Mouse (Mus musculus) spleen, postnatal 14 days (tissue): Measurements from ENCODE around the gene Adgrg3.

Experiments
- DNase-seq, 2 experiments: peaks; one replicate each; pipeline ENCODE4 v3.0.0; 2021 to 2022; ENCODE audit warnings: low spot score in 2 of 2

Adgrg3 gene

DNA sequence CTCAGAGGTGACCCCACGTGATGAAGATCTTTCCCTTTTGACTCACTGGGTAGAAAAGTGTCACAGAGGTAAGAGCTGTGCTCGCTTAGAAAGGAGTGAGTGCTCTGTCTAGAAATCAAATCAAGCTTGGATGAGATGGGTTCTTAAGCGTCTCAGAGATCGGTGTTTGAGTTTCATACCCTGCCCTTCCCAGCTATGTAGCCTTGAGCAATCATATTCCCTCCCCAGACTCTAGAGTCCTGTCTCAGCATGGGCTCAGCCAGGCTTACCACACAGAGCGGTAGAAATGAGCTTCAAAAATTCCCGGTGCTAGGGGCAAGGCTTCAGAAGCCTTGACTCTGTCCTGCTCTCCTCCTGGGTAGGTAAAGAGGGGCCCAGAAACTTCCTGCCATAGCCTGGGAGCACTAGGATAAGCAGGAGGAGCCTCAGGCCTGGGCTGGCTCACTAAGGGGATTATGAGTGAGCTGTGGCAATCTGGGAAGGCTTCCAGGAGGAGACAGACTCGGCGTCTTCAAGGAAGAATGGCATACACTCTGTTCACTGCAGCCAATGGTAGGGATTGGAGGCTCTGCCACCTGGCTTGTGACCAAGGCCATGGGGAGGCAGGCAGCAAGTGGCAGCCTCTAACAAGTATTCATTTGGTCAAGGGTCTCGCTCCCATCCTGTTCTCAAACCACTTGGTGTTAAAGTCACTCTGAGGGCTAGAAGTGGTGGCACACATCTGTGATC lies 24.3 kb upstream of the Adgrg3 start:
- no peak for DNase-seq

DNA sequence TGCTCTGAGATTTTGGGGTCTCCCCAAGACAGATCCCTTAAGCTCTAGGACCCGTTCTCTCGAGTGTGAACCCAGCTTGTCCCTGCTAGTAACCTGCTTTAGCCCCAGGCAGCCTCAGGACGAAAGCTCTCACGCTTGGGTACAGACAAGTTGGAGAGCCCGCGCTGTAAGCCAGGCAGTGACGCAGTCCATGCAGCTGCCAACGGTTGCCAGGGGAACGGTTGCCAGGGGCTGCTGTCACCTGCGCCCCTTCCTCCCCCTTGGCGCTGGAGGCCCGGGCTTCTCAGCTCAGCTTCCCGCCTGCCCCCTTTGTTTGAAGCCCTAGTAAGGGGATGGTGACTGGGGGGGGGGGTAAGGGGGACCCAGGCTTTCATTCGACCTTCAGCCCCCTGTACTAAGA lies 23.5 kb upstream of the Adgrg3 start:
- DNase-seq, result no peak

DNA sequence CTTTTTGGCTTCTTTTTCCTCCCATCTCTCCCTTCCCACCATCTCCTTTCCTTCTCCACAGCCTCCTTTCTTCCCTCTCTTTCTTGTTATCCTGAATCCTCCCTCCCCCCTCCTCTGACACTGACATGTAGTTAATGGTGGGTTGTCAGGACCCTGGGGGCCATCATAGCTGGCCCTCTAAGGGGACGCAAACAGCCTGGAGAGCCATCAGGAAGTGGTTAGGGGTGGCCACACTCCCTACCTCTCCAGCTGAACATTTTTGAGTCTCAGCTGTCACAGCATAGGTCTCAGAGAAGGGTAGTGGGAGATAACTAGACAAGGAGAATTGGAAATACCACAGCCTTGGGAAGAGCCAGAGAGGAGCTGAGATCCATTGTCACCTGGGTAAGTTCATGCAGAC lies 23.0 kb upstream of the Adgrg3 start:
- no peak for DNase-seq

DNA sequence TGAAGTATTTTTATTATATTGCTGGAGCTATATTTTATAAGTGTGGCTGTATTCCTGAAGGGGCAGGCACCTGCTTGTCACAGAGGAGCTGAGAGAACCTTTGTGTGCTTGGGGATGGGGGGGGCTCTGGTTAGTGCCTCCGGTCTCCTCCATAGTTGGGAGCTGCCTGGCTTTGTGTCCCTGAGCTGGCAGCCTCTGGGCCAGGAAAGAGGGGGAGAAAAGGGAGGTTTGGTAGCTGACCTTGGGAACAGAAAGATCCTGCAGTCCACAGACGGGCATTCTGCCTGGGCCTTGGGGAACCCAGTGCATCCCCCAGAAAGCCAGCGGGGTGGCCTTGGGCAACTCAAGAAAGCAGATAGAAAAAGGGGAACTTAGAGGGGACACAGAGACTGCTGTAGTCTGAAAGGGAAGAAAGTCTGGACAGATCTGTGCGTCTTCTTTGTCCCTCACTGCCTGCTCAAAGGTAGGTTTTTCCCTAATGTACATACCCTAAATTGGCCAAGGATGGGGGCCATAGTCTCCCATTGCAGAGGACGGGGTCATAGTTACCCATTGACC lies 22.1 kb upstream of the Adgrg3 start:
- DNase-seq, result no peak

DNA sequence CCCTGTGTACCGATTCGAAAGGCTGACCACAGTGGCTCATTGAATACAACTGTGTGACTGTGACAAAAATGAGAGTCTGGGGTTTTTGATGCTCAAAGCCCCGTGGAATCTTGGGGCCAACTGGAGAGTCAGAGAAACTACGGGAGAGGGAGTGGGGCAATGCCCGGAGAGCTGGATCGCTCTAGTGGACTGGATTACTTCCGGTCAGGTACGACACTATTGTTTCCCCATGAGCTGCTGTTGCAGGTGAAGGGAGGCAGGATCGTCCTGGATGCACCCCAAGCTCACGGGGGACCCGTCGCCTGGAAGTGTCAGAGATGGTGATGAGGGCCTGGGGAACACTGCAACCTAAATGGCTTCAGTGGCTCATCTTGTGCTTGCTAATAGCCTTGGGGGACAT lies 21.5 kb upstream of the Adgrg3 start:
- DNase-seq, result no peak

DNA sequence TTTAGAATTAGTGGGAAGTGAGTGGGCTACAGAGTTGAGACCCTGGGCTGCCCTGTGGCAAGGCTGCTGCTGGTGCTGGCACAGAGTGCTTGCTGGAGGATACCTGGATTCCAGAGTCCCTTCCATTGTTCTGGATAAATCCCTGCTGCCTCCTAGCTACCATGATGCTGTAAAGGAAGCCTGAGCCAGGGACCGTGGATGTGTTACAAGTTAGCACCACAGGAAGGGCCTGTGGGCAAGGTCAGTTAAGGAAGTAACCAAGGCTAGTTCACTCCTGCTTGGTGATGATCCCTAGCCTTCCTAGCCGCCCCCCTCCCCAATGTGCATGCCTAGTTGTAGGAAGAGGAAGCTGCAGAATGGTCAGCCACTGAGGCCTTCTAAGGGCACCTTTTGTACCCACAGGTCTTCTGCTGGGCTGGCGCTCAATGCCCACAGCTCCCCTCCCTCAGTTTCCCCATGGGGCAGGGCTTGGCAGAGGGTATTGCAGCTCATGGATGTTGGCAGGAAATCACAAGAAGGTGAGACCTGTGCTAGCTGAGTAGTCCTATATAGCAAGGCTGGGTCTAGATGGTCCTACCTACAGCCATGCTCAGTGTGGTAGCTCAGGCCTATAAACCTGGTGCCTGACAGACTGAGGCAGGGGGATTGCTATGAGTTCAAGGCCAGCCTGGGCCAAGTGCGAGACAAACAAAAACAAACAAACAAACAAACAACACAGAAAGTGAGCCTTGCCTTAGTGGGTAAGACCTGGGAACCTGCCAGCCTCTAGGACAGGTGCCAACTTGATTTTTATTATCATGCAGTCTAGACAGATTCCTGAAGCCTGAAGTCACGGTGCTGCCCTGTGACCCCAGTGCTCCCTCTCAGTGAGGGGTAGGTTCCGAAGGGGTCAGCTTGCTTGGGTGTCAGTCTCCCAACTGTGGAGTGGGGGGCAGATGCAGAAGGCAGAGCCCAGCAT lies 20.3 kb upstream of the Adgrg3 start:
- no peak for DNase-seq

DNA sequence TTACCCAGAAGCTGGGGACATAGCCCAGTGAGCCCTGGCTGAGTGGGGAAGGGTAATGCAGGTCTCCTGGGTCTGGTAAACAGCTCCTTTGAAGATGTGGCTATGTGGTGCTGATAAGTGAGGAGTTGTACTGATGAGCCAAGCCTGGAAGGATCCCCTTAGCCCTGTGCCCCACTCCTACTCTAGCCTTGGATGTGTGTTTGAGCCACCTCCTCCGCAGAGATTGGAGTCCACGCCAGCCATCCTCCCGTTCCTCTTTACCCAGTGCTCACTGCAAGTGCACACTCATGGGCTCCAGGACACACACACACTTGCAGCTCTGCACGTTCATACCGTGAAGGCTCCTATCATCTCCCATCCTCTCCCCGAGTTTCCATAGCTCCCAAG lies 19.6 kb upstream of the Adgrg3 start:
- no peak for DNase-seq

DNA sequence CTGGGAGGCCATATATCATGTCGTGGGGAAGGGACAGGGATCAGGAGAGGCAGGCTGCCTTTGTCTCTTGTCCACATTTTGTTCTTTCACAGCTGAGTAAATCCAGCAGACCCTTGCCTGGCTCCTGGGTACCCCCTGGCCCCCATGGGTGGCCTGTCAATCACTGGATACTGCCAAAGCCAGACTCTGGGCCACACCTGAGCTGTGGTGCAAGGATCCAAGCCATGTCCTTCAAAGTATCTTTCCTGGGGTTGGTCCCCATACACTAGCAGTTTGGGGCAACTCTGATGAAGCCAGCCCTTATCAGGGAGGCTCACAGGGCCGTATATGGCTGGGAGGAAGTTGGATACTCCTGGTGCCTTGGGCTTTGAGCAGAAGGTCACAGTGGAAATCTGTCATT lies 19.1 kb upstream of the Adgrg3 start:
- DNase-seq, result no peak

DNA sequence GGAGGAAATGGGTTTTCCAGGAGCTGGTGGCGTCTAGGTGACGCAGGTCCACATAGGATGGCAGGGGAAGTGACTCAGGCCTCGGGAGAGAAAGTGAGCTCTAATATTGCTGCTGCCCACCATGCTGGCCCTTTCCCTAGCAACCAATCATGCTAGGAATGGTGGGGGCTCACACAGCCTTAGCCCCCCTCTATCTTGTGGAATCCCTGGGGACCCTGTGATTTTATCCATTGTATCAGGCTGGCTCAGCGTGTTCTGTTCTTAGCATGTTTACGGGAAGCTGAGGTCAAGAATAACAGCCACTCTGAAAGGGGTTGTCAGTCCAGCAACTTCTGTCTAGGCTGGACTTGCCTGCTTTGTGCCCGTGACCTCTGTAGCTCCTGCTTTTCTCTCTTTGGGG lies 18.5 kb upstream of the Adgrg3 start:
- DNase-seq, result no peak

DNA sequence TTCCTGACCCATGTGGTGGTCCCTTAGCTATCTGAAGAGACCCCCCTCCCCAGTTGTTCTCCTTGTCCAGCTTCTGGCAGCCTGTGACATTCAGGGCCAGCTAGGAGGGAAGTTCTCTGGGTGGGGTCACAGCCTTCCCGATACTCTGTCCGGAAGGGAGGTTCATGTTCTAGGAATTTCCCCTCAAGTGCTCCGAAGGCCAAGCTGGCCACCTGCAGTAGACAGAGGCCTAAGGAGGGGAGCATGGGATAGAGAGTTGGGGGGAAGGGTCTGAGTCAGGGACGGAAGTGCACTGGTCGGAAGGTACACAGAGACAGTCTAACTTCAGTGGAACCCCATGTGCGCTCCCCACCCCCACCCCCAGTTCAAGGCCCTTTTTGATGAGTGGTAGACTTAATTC lies 17.5 kb upstream of the Adgrg3 start:
- DNase-seq, result no peak

DNA sequence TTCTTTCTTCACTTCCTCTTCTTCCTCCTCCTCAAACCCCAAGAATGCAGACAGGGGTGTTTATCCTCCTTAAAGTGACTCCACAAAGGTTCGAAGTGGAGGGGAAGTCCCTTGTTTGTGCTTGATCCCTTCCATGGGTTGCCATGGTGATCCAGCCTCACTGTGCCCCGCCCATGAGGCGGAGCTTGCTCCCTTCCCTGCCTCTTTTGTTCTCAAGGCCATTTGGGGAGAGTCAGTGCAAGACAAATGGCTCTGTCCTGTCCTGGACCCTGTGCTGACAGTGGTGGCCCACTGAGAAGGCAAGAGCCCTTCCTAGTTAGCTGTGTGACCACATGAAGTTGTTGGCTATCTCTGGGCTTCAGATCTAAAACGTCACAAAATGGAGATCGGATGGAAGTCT lies 16.8 kb upstream of the Adgrg3 start:
- DNase-seq, result no peak

DNA sequence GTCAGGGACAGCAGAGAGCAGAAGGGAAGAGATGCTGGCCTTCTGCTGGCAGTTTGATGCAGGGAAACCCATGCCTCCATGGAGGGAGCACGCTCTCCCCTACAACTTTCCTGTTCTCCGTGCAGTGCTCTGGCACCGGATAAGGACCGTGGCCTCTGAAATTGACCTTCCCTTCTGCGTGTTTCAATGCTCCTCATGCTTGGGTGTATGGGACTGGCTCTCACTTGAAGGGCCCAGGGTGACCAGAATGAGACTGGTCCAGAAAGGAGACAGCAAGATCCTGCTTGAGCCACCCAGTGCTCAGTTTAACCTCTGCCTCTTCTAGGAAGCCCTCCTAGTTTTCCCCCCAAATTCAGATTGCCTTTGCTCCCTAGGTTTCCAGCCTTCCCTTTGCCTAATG lies 16.3 kb upstream of the Adgrg3 start:
- DNase-seq, result no peak

DNA sequence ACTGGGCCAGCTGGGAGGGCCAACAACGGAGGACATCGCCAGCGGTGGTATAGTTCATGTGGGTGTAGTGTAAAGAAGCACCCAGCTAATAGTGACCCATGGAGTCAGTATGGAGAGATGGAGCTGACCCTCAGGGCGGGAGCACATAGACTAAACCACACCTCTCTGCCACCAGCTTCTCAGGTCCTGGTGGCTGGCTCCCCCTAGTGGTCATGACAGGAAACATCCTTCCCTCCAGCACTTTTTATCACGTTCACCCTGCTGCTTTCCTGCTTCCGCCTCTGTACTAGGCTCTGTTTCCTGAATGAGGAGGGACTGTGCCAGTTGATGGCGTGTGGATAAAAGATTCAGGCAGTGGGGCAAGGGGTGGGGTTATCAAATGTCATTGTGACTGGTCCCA lies 15.8 kb upstream of the Adgrg3 start:
- DNase-seq, result peak; percentile 43 to 72

DNA sequence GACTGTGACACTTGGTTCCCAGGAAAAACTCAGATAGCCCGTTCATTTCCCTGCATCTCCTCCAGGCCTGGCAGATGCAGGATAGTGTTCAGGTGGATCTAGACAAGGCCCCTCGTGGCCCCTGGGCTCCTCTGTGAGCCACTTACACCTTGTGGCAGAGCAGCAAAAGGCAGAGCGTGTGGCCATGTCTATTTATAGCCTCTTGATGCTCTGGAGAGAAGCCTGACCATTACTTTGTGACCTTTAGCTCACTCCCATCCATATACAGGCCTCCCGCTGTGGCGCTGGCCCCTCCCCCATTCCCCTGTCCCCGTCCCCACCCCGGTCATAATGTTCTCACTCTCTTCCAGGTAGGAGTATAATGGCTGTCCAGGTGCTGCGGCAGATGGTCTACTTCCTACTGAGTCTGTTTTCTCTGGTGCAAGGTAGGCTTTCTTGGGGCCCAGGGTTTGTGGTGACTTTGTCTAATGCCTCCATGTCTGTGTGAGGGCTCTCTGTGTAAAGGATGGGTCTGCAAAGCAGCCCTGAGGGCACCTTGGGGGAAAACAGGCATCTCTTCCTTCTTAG lies 15.3 kb upstream of the Adgrg3 start:
- DNase-seq, result no peak

DNA sequence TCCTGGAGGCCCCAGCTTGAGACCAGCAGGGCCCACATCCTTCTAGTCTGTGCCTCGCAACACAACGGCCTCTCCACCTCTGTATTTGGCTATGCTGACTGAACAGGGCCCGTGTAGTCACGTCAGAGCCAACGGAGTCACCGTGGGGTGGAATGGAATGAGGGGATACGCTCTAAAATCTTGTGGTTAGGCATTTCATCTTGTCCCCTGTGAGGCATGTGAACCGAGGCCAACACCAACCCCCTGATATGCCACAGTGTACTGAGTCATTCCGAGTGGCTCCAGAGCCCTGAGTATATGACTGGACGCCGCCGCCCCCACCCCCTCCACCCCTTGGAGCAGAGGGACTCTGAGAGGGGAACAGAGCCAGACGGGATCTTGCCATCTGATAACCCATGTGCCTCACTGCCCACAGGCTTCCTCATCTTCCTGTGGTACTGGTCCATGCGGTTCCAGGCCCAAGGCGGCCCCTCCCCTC lies 5.0 kb upstream of the Adgrg3 start:
- no peak for DNase-seq

DNA sequence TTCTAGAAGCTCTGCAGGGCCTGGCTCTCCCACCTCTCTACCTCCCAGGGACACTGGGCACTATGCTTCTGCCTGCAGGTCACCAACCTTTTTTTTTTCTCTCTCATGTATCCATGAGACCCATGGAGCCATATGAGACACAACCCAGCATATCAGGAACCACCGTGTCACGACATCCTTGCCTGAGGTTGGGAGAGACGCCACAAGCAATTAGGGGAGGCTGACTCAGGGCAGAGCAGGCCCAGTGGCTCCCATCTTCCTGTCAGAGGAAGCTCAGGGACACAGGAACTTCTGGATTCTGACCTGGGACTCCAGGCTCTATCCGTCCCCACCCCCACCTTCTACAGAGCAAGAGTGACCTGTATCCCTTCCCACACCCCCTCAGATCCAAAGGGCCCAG lies 1.6 kb upstream of the Adgrg3 start:
- DNase-seq, result no peak

DNA sequence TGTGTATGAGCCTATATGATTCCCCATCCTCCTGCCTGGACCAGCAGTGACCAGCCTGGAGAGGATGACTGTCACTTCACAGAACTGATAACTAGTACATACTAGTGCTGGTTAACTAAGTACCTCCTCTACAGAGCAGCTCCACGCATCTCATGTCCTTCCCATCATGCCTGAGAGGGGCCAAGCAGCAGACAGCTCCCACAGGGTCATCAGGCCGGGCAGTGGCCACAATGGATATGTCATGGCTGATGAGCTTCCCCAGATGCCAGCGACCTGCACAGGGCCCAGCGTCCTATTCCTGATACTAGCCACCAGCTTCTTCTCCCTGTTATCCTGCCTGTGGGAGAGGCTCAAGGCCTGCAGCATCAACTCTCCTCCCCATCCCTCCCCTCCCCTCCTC lies 808 bp upstream of the Adgrg3 start:
- no peak for DNase-seq

DNA sequence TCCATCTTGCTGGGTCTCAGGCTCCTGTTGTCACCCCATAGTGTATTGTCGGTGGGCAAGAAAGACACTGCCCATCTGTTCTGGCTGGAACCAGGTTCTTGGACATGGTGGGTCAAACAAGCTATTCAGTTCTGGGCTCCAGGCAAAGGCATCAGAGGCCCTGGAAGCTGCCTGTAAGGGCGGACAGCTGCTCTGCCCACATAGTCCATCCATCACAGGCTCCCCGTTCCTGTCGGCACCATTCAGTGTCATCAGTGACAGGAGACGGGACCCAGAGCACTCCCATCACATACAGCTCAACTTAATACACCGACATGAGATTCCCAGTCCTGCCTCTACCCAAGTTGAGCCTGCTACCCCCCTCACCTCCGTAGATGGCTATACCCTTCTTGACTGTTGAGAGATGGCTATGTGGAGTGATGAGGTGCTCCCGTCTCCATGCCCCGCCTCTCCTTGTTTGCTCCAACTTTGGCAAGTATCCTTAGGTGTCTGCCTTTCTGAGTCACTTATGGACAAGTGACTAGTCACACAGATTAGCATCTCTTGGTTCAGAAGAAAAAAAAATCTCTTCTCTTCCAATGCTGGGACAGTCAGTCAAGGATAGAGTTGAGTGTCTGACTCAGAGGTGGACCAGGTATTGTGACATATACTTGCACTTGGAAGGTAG lies 610 bp downstream of the Adgrg3 start:
- no peak for DNase-seq

DNA sequence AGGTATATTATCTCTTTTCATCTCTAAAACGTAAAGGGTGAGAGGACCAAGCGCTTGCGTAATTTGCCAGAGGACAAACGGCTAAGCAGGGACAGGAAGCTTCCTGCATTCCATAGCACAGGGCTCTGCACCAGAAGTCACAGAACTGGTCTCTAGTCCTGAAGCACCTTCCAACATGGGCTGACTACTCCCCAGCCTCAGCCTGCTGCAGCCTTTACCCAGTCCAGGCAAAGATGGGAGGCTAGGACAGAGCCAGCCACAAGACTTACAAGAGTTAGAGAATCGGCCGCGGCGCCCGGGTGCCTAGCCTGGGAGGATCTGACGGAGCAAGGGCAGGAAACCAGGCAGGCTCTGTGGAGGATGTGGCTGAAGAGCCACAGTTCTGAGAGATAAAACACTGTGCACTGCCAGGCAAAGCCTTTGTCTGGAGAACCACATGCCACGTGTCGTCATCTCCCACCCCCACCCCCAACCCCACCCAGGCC lies 2.8 kb downstream of the Adgrg3 start:
- DNase-seq, result no peak

DNA sequence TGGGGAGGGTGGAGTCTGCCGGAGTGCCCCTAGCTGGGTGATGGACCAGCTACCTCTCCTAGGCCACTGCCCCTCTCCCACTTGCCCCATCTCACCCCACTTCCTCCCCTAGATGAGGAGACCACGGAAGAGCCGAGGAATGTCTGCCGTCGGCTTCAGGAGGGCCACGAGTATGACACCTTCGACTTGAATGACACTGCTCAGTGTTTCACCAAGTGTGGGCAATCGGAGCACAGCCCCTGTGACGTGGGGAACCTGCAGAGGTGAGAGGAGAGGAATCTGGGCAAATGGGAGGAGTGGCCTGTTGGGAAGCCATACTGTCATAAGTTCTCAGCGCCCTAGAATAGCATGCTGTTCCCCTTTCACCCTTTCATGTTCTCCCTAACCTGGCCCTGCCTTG lies 3.3 kb downstream of the Adgrg3 start:
- DNase-seq, result no peak

DNA sequence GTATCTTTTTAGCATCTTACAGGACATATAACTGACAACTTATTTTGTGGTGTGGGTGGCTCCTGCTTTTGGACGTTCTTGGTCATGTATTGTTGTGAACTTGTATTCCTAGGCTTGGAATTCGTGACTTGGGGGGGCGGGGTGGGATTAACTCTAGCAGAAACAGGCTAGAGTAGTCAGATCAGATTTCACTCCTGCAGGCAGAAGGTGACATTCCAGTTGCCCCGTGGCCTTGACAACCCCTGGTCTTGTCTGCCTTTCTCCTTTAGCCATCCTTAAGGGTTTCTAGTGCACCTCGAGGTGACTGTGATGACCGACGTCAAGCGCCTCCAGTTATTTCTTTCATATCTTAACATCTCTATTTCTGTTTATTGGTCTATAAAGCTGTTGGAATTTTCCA lies 5.7 kb downstream of the Adgrg3 start:
- no peak for DNase-seq

DNA sequence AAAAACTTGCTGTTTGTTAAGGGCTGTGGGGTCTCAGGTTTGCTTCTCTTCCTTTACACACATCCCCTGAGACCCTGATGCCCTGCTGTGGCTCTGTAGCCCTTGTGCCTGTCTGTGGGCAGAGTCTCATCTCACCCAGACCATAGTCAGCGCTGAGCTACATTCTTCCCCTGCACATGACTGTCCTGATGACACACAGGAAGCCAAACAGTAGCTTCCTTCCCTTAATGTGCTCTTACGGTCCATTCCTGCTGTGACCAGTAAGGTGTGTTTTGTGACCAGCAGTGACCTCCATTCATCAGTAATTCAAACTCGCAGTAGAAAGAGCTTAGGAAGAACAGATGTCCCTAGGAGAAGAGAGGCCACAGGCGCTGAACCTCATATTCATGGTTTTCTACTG lies 6.9 kb downstream of the Adgrg3 start:
- DNase-seq, result no peak
